Mouse (Mus musculus): Measurements from ENCODE around the gene Serinc5. TPM values are rescaled to one million over a fixed set of nuclear protein-coding genes. Genes with fewer than 3 reads are reported as not detected.

Gene Serinc5
- polyA plus RNA-seq, 1 experiment, result 10.4 TPM

- Histone ChIP-seq H3K27ac (ENCODE audit: insufficient read depth, low read depth, low read length) (no peak overlapping the region), H3K4me1 (ENCODE audit: control insufficient read depth, insufficient read depth, low read length) (no peaks in the 10 kb centered on the region), H3K4me3 (ENCODE audit: insufficient read depth, low read depth, low read length) (no peak overlapping the region), H3K36me3 (ENCODE audit: control insufficient read depth, insufficient read depth, low read length) (no peaks in the 10 kb centered on the region), H3K27me3 (replicated peaks; ENCODE audit: control insufficient read depth, insufficient read depth, low read length) (no peaks in the 10 kb centered on the region)
- TF ChIP-seq POLR2A (IDR thresholded peaks at IDR 0.05; ENCODE audit: low read depth, low read length) (no peak), CTCF (conservative IDR thresholded peaks at IDR 0.05; ENCODE audit: insufficient read depth, insufficient read length, low read depth, low read length) (no peak)
- WGBS, result 89% methylated on average over 5 of the region's 5 CpGs
- DNase-seq, result no peak
These were observed 4.3 kb downstream of the Serinc5 start for GRCm38 (mm10) chr13:92615201-92615600.

GRCm38 (mm10) chr13:92616459-92616858, 5.6 kb downstream of the Serinc5 start:
- H3K4me1 ChIP-seq (ENCODE audit: control insufficient read depth, insufficient read depth, low read length), result no peaks in the 10 kb centered on the region
- H3K36me3 ChIP-seq (ENCODE audit: control insufficient read depth, insufficient read depth, low read length), result no peaks in the 10 kb centered on the region
- TF ChIP-seq CTCF (conservative IDR thresholded peaks at IDR 0.05; ENCODE audit: insufficient read depth, insufficient read length, low read depth, low read length) (no peak), POLR2A (IDR thresholded peaks at IDR 0.05; ENCODE audit: low read depth, low read length) (no peak)
- no peaks in the 10 kb centered on the region for H3K27me3 ChIP-seq (replicated peaks; ENCODE audit: control insufficient read depth, insufficient read depth, low read length)
- no peak for DNase-seq
- no peak overlapping the region for H3K27ac ChIP-seq (ENCODE audit: insufficient read depth, low read depth, low read length)
- H3K4me3 ChIP-seq (ENCODE audit: insufficient read depth, low read depth, low read length), result no peak overlapping the region
- WGBS, result 81% methylated on average over 8 of the region's 8 CpGs

- H3K27ac ChIP-seq (ENCODE audit: insufficient read depth, low read depth, low read length), result no peak overlapping the region
- H3K4me1 ChIP-seq (ENCODE audit: control insufficient read depth, insufficient read depth, low read length), result no peaks in the 10 kb centered on the region
- WGBS, result 97% methylated on average over 1 of the region's 1 CpGs
These were observed 15.3 kb downstream of the Serinc5 start for GRCm38 (mm10) chr13:92626196-92626595.

GRCm38 (mm10) chr13:92626725-92627124, 15.8 kb downstream of the Serinc5 start:
- DNase-seq, result no peak
- H3K4me3 ChIP-seq (ENCODE audit: insufficient read depth, low read depth, low read length), result no peak overlapping the region

More at GRCm38 (mm10) chr13:92626196-92626595, 15.3 kb downstream of the Serinc5 start:
- DNase-seq, result no peak
- H3K27me3 ChIP-seq (replicated peaks; ENCODE audit: control insufficient read depth, insufficient read depth, low read length), result no peaks in the 10 kb centered on the region
- no peak overlapping the region for H3K4me3 ChIP-seq (ENCODE audit: insufficient read depth, low read depth, low read length)
- TF ChIP-seq CTCF (conservative IDR thresholded peaks at IDR 0.05; ENCODE audit: insufficient read depth, insufficient read length, low read depth, low read length) (no peak), POLR2A (IDR thresholded peaks at IDR 0.05; ENCODE audit: low read depth, low read length) (no peak)
- no peaks in the 10 kb centered on the region for H3K36me3 ChIP-seq (ENCODE audit: control insufficient read depth, insufficient read depth, low read length)

DNA sequence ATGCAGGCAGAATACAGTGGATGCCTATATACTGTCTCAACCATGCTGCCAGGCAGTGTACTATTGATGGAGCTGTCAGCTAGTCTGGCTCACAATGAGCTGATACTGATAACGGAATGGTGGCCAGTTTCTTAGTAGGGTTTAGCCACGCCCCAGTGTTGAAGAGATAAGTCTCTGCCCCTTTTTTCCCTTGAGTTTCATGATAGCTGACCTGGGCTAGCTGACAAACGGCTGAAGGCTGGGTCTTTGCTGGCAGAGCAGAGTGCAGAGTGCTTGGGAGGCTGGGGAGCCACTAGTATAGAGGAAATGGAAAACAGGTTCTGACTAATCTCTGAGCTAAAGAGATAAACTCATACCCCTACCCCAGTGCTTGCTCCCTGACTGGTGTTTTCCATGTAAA, 18.6 kb downstream of the Serinc5 start:
- Histone ChIP-seq H3K27me3 (replicated peaks; ENCODE audit: control insufficient read depth, insufficient read depth, low read length) (no peaks in the 10 kb centered on the region), H3K36me3 (ENCODE audit: control insufficient read depth, insufficient read depth, low read length) (no peaks in the 10 kb centered on the region), H3K27ac (ENCODE audit: insufficient read depth, low read depth, low read length) (no peak overlapping the region), H3K4me3 (ENCODE audit: insufficient read depth, low read depth, low read length) (no peak overlapping the region), H3K4me1 (ENCODE audit: control insufficient read depth, insufficient read depth, low read length) (no peaks in the 10 kb centered on the region)
- TF ChIP-seq POLR2A (IDR thresholded peaks at IDR 0.05; ENCODE audit: low read depth, low read length), result no peak
- TF ChIP-seq CTCF (conservative IDR thresholded peaks at IDR 0.05; ENCODE audit: insufficient read depth, insufficient read length, low read depth, low read length), result no peak
- WGBS, result 97% methylated on average over 3 of the region's 3 CpGs
- DNase-seq, result no peak

More at GRCm38 (mm10) chr13:92626725-92627124, 15.8 kb downstream of the Serinc5 start:
- Histone ChIP-seq H3K36me3 (ENCODE audit: control insufficient read depth, insufficient read depth, low read length) (no peaks in the 10 kb centered on the region), H3K4me1 (ENCODE audit: control insufficient read depth, insufficient read depth, low read length) (no peaks in the 10 kb centered on the region), H3K27ac (ENCODE audit: insufficient read depth, low read depth, low read length) (no peak overlapping the region), H3K27me3 (replicated peaks; ENCODE audit: control insufficient read depth, insufficient read depth, low read length) (no peaks in the 10 kb centered on the region)
- TF ChIP-seq POLR2A (IDR thresholded peaks at IDR 0.05; ENCODE audit: low read depth, low read length), result no peak
- WGBS, result 95% methylated on average over 5 of the region's 5 CpGs

GRCm38 (mm10) chr13:92631450-92631849, 20.6 kb downstream of the Serinc5 start:
- 64% methylated on average over 4 of the region's 4 CpGs for WGBS
- TF ChIP-seq POLR2A (IDR thresholded peaks at IDR 0.05; ENCODE audit: low read depth, low read length) (no peak), CTCF (conservative IDR thresholded peaks at IDR 0.05; ENCODE audit: insufficient read depth, insufficient read length, low read depth, low read length) (no peak)
- Histone ChIP-seq H3K4me3 (ENCODE audit: insufficient read depth, low read depth, low read length) (no peak overlapping the region), H3K4me1 (ENCODE audit: control insufficient read depth, insufficient read depth, low read length) (0 out of 2 replicates have a peak, but pooled peaks cover 4% of the 10 kb centered on the region), H3K27ac (ENCODE audit: insufficient read depth, low read depth, low read length) (no peak overlapping the region), H3K36me3 (ENCODE audit: control insufficient read depth, insufficient read depth, low read length) (no peaks in the 10 kb centered on the region), H3K27me3 (replicated peaks; ENCODE audit: control insufficient read depth, insufficient read depth, low read length) (no peaks in the 10 kb centered on the region)
- no peak for DNase-seq

DNA sequence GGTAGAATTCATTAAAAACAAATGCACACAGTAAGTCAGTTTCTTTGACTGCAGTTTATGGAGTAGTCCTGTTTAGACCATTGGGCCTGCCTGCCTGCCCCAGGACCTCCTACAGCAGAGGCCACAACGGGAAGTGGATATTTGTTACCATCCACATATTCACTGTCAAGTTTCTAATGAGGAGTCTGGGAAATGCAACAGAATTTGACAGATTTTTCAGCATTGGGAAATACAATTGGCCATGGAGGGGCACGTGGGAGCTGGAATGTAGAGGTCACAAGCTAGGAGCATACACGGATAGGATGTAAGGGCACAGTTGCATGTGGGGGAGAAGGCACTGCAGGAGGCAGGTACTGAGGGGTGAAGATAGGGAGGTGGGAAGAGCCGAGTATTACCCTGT, 21.7 kb downstream of the Serinc5 start:
- H3K27me3 ChIP-seq (replicated peaks; ENCODE audit: control insufficient read depth, insufficient read depth, low read length), result no peaks in the 10 kb centered on the region
- H3K27ac ChIP-seq (ENCODE audit: insufficient read depth, low read depth, low read length), result no peak overlapping the region
- no peak overlapping the region for H3K4me3 ChIP-seq (ENCODE audit: insufficient read depth, low read depth, low read length)
- WGBS, result 45% methylated on average over 4 of the region's 4 CpGs
- no peak for TF ChIP-seq CTCF (conservative IDR thresholded peaks at IDR 0.05; ENCODE audit: insufficient read depth, insufficient read length, low read depth, low read length)
- TF ChIP-seq POLR2A (IDR thresholded peaks at IDR 0.05; ENCODE audit: low read depth, low read length), result no peak
- no peak for DNase-seq
- H3K36me3 ChIP-seq (ENCODE audit: control insufficient read depth, insufficient read depth, low read length), result no peaks in the 10 kb centered on the region
- 0 out of 2 replicates have a peak, but pooled peaks cover 5% of the 10 kb centered on the region for H3K4me1 ChIP-seq (ENCODE audit: control insufficient read depth, insufficient read depth, low read length)
